Mouse (Mus musculus): ENCODE results near the gene Ptbp1.

The Ptbp1 gene

GRCm38 (mm10) chr10:79857894-79858293 lies 3.7 kb downstream of the Ptbp1 start:
- no peak for DNase-seq (ENCODE audit: extremely low read depth, insufficient read length, low spot score)

- DNase-seq (ENCODE audit: extremely low read depth, insufficient read length, low spot score), result peak; percentile 45
These were observed 4.3 kb downstream of the Ptbp1 start for GRCm38 (mm10) chr10:79858416-79859074.

DNA sequence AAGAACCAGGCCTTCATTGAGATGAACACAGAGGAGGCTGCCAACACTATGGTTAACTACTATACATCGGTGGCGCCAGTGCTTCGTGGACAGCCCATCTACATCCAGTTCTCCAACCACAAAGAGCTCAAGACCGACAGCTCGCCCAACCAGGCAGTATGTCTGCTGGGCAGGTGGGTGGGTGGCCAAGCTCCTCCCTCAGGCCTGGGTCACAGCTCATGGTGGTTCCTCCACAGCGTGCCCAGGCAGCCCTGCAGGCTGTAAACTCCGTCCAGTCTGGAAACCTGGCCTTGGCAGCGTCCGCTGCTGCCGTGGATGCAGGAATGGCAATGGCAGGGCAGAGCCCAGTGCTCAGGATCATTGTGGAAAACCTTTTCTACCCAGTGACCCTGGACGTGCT lies 4.9 kb downstream of the Ptbp1 start:
- DNase-seq (ENCODE audit: extremely low read depth, insufficient read length, low spot score), result no peak

GRCm38 (mm10) chr10:79860079-79860911 lies 6.1 kb downstream of the Ptbp1 start:
- no peak for DNase-seq (ENCODE audit: extremely low read depth, insufficient read length, low spot score)

DNA sequence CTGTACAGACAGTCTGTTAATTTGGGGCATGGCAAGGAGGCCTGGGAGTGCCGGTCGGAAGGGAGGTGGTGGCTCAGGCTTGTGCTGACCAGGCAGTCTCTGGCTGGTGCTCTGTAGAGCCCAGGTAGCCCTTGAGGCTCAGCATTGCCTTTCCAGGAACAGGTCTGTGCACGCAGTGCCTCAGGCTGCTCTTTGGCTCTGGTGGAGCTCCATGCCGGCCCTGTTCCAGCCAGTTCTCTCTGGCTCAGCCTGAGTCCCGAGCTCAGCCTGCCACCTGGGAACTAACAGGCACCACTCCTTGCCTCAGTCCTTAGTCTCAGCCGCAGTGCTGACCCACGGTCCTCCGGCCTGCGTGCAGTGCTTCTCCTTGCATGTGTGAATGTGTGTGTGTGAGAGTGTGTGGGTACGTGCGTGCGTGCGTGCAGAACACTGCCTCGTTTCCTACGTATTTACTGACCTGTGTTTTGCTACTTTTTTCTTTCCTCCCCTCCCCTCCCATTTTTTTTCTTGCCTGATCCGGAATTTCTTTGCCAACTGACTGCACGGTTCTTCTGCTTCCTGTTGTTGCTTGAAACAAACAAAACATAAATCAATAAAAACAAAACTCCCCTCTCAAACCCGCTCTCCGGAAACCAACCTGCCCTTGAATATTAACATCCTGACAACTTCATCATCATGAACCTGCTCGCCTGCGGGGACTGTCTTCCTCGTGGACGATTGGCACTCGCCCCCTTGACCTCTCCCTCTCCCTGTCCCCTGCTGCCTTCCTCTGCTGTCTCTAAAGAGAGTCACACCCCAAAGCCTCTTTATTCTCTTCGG lies 7.2 kb downstream of the Ptbp1 start:
- DNase-seq (ENCODE audit: extremely low read depth, insufficient read length, low spot score), result no peak

DNA sequence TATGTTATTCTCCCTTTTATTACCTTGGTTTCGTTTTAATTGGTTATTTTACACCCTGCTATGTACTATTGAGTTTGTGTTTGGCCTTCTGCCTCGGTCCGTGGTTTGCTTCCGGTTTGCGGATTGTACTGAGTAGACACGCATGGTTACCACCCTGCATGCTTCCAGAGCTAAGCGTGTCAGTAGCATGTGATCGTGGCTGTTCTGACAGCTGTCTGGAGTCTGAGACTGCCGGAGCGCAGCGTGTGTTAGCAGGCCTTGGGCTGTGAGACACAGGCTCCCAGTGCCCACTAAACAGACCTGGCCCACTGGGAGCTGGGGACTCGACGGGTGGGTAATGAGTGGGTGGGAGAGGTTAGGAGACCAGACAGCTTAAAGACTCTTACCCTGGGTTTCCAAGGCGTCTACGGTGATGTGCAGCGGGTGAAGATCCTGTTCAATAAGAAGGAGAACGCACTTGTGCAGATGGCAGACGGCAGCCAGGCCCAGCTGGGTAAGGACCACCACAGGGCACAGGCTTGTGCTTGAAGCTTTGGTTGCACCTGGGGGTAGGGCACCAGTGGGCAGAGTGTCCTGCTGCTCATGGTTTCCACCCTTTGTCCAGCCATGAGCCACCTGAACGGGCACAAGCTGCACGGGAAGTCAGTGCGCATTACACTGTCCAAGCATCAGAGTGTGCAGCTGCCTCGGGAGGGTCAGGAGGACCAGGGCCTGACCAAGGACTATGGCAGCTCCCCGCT lies 8.0 kb downstream of the Ptbp1 start:
- DNase-seq (ENCODE audit: extremely low read depth, insufficient read length, low spot score), result peak; percentile 37

GRCm38 (mm10) chr10:79862925-79863324 lies 8.7 kb downstream of the Ptbp1 start:
- peak; percentile 41 for DNase-seq (ENCODE audit: extremely low read depth, insufficient read length, low spot score)

DNA sequence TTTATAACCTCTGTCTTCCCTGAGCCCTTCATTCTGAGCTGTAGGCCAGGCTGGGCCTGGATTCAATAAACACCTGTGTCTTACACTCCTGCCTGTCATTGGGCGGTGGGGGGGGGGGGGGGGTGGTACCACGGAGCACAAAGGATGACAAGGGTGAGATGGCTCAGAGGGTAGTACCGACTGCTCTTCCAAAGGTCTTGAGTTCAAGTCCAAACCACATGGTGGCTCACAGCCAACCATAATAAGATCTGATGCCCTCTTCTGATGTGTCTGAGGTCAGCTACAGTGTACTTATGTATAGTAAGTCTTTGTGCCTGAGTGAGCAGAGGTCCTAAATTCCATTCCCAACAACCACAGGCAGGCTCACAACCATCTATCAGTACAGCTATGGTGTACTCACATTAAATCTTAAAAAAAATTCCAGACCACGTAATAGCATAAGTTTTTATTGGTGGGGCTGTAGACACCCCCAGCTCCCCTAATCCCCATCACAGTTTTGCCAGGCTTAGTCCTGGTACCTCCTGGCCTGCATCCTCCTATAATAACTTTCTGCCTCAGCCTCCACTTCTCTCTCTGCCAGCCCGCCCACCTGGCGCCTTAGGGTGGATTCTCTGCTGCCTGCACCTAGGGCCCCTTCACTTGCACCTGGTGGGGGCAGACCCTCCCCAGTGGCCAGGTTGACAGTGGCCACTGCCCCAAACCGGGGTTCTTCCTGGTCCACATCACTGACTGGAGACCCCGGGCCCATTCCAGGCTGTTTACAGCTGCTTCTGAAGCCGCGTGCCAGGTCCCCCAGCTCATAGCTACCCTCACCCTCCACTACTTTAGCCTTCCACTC lies 10.3 kb downstream of the Ptbp1 start:
- peak; percentile 49 for DNase-seq (ENCODE audit: extremely low read depth, insufficient read length, low spot score)

DNA sequence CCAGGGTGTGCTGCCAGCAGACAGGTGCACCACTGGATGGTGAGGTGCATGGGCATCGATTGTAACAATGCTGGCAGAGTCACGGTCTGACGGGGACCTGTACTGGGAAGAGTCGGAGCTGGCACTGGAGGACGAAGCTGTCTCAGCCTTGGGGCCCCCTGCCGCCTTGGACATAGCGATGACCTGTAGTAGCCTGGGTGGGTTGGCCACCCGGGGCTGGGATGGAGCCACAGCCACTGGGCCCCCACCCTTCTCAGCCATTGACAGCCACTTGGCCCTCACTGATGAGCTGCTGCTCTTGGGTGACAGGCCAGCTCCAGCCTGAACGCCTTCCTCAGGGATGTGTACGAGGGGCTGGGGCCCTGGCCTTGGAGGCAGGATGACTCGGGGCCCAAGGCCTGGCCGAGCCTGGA lies 11.0 kb downstream of the Ptbp1 start:
- DNase-seq (ENCODE audit: extremely low read depth, insufficient read length, low spot score), result peak; percentile 52

GRCm38 (mm10) chr10:79865801-79866295 lies 11.6 kb downstream of the Ptbp1 start:
- peak; percentile 59 for DNase-seq (ENCODE audit: extremely low read depth, insufficient read length, low spot score)

DNA sequence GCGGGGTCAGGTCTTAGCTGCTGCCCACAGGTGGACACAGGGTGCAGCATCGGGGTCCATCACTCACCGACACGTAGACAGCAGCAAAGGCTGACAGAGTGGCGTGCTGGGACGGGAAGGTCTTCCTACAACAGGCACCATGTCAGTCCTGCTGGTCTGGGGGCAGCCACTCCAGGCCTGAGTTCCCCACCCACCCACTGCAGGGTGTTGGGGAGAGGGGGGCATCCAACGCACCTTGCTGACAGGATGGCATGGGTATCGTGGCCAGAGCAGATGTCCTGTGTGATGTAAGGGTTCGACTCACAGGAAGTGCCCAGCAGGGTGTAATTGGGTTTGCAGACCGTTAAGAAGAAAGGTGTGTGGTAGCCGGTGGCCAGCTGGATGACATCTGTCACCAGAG lies 12.4 kb downstream of the Ptbp1 start:
- peak; percentile 44 for DNase-seq (ENCODE audit: extremely low read depth, insufficient read length, low spot score)

DNA sequence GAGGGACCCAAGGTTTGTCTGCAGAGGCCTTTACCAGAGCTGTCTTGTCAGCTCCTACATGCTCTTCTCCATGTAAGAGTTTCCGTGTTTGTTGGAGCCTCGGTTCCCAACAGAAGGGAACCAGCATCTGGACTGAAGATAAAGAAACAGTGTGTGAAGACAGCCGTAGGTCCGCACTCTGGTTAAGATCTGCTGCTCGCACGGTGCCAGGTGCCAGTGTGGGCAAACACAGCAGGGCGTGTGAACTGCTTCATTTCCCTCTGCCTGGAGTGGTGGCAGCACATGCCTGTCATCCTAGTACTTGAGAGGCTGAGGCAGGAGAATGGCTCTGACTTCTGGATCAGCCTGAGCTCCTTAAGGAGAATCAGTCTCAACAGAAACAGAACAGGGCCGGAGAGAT lies 17.6 kb downstream of the Ptbp1 start:
- DNase-seq (ENCODE audit: extremely low read depth, insufficient read length, low spot score), result no peak

GRCm38 (mm10) chr10:79872862-79873261 lies 18.6 kb downstream of the Ptbp1 start:
- DNase-seq (ENCODE audit: extremely low read depth, insufficient read length, low spot score), result no peak

- no peak for DNase-seq (ENCODE audit: extremely low read depth, insufficient read length, low spot score)
These were observed 19.1 kb downstream of the Ptbp1 start for GRCm38 (mm10) chr10:79873313-79873712.

GRCm38 (mm10) chr10:79873715-79874289 lies 19.6 kb downstream of the Ptbp1 start:
- DNase-seq (ENCODE audit: extremely low read depth, insufficient read length, low spot score), result no peak

- DNase-seq (ENCODE audit: extremely low read depth, insufficient read length, low spot score), result no peak
These were observed 20.1 kb downstream of the Ptbp1 start, which contains the start of the genes Prtn3 and Plppr3 for GRCm38 (mm10) chr10:79874290-79874862. Gene Prtn3 (plus strand): TSS chr10:79874476. Gene Plppr3 (minus strand): TSS chr10:79874634.

- no peak for DNase-seq (ENCODE audit: extremely low read depth, insufficient read length, low spot score)
These were observed 22.9 kb downstream of the Ptbp1 start for GRCm38 (mm10) chr10:79877174-79877573.

GRCm38 (mm10) chr10:79877757-79878156 lies 23.5 kb downstream of the Ptbp1 start:
- DNase-seq (ENCODE audit: extremely low read depth, insufficient read length, low spot score), result no peak

DNA sequence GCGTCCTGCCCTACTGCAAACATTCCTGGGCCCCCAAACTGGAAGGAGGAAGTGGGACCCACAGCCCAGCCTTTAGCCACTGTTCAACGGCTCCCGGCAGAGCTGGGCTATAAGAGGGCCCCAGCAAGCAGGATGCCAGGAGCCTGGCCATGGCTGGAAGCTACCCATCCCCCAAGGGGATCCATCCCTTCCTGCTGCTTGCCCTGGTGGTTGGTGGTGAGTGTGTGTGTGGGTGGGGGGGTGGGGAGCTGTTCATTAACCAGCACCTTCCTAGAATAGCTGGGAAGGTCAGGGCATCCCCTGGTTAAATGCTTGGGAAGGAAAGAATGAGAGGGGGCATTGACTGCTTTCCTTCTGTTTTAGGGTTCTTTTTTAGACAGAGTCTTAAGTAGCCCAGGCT lies 25.3 kb downstream of the Ptbp1 start:
- no peak for DNase-seq (ENCODE audit: extremely low read depth, insufficient read length, low spot score)

Measured in 3134 (cell line).